Mouse (Mus musculus): ENCODE measurements at regions not wholly inside any gene's neighbourhood (a gene's known extent, or its start where the extent isn't known, plus 50 kb on each side); places are given as distances from the start of the nearest gene placed in this dataset.

GRCm38 (mm10) chr7:110715545-110715944 is 52.5 kb upstream of the Ampd3 start:
- DNase-seq (ENCODE audit: low read depth in 2 of 2, low spot score in 2 of 2) = no peak

GRCm38 (mm10) chr7:110717104-110717503 is 50.9 kb upstream of the Ampd3 start:
- DNase-seq (ENCODE audit: low read depth in 2 of 2, low spot score in 2 of 2) = no peak

All from CD8-positive naive resting alpha-beta T cell, adult 2 months (primary cell).